Mouse (Mus musculus) gastrocnemius, postnatal 36 days (tissue): ENCODE data around the gene Kank2. TPM values are rescaled to one million over a fixed set of nuclear protein-coding genes. Genes with fewer than 3 reads are reported as not detected.
A peak's percentile ranks its signal among the peaks of the same experiment; 100 is the strongest.
"Not testable (repeated sequence)": the region's sequence is repeated elsewhere in the genome, so short reads cannot be mapped to it uniquely, and the experiment has no call there.

Experiments used
- DNase-seq, 2 experiments: peaks; one replicate each; pipeline ENCODE4 v3.0.0; 2022
- intact Hi-C: fragments of 180-260 bp; cut with DNase I; formaldehyde crosslinking; loops from one replicate; pipeline ENCODE4 v1.15.1; 2025
- total RNA-seq, 2 experiments: library from RNA; stranded (reverse); gene quantifications; 2 replicates each; pipeline ENCODE4 v1.2.3; 2021

The Kank2 gene
- total RNA-seq, 2 experiments from 2014 or later, result 12.7 to 13.3 TPM

DNA sequence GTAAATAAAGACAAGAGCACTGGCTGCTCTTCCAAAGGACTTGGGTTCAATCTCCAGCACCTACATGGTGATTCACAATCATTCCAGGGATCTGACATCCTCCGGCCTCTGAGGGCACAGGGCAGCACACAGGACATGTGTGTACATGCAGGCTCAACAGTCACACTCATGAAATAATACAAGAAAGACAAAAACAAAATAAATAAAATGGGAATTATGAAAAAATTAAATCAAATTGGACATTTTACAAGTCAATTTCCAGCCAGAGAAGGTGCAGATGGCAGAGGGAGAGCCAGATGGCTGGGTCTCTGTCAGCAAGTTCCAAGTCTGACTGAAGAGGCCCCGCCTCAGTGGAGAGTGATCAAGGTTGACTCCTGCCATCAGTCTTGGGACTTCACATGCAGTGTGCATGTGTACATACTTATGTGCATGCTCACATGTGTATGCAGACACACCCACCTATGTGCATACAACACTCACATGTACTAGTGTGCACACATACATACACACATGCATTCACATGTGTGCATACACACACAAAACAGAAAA, 20.7 kb upstream of the Kank2 start:
- intact Hi-C loops, result no loop called here
- no peak for DNase-seq

GRCm38 (mm10) chr9:21818561-21818960, 20.0 kb upstream of the Kank2 start:
- intact Hi-C loops, result no loop called here

GRCm38 (mm10) chr9:21818125-21818524, 19.6 kb upstream of the Kank2 start:
- DNase-seq, result no peak
- intact Hi-C loops, result no loop called here

More at GRCm38 (mm10) chr9:21818561-21818960, 20.0 kb upstream of the Kank2 start:
- no peak for DNase-seq

GRCm38 (mm10) chr9:21816716-21817305, 18.3 kb upstream of the Kank2 start:
- intact Hi-C loops, result no loop called here
- no peak for DNase-seq

DNA sequence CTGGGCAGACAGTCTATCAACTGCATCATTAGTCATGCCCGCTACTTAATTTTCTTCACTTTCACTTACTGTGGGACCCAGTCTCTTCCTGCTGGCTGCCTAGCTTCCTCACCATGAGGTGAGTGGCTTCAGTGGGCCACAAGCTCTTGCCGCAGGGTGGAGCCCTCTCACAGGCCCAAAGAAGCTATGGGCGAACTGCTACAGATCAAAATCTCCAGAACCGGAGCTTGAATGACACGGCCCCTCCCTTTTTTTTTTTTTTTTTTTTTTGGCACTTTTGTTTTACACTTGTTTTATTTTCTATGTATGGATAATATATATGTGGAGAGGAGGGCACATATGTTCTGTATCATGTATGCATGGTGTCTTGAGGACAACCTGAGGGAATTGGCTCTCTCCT, 12.6 kb upstream of the Kank2 start:
- no peak for DNase-seq
- intact Hi-C loops, result no loop called here

- intact Hi-C loops, result no loop called here
- DNase-seq, result no peak
Observed at GRCm38 (mm10) chr9:21808561-21808960, 10.0 kb upstream of the Kank2 start.

DNA sequence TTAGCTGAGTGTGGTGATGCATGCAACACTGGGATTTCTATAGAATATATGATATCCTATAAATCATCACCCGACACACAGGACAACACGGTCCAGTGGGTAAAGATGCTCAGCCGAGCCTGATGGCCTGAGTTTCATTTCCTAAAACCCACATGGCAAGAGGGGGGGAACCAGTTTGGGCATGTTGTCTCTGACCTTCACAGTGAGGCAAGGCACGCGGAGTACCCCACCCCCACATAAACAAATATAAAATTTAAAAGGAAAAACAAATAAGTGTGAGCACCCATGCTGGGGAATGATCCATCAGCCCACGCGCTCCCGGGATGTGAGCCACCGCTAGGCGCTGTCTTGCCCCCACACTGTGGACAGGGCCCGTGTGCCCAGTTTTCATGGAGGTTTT, 8.4 kb upstream of the Kank2 start:
- intact Hi-C loops, result no loop called here
- DNase-seq, result no peak

DNA sequence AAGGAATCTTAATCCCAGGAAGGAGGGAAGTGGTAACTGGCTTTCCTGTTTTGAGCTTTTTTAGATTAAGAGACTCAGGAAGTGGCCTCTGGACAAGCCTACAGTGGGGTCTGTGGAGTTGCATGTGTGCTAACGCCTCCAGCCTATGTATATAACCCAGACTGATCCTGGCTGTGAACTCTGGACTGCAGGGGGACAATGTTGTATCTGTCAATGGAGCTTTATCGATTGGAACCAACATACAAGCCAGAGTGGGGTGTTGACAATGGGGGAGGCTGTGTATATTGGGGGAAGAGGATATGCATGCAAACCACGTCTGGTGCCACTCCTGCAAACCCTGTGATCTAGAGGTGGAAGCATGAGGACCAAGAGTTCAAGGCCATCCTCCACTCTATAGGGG, 7.8 kb upstream of the Kank2 start:
- intact Hi-C loops, result no loop called here
- no peak for DNase-seq

- intact Hi-C loops, result loop anchor here (1.0 to 5.0 kb wide), 3 partner anchors 53 to 202 kb away; no protein-coding TSS in a partner anchor
- peak; percentile 84 for DNase-seq
Observed at GRCm38 (mm10) chr9:21803986-21804644, 5.6 kb upstream of the Kank2 start.

DNA sequence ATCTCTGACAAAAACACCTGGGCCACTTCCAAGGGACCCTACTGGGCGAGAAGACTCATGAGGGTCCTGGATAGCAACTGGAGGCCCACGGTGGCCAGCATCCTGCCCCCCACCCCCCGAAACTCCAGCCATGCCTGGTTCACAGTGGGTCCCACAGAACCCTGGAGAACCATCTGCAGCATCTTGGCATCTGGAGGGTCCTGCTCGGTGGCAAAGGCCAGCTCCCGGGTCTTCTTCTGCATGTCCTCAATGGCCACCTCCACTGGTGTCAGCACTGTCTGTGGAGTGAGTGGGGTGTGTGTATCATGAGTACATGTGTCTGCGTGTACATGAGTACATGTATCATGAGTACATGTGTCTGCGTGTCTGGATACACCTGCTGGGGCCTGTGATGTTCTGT, 3.0 kb upstream of the Kank2 start:
- intact Hi-C loops, result loop anchor here (5.0 kb wide), 2 partner anchors 104 to 199 kb away; no protein-coding TSS in a partner anchor
- DNase-seq, result no peak

DNA sequence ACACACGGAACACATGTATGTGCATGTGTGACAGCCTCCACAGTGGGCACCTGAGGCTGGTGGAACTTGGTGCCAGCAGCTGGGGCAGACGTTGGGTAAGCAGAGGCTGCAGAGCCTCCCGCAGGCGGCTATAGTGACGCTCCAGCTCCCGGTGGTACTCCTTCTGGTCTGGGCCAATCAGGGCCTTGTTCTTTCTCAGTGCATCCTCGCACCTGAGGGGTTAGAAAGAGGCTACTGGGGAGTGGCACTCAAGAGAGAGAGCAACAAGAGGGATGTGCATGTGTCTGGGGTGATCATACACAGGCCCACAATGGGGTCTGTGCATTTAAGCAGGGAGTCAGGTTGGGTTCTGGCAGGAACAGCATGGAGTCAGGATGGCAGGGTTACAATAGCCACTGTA, 2.6 kb upstream of the Kank2 start:
- intact Hi-C loops, result loop anchor here (5.0 kb wide), 2 partner anchors 104 to 199 kb away; no protein-coding TSS in a partner anchor
- DNase-seq, result no peak

- intact Hi-C loops, result no loop called here
- DNase-seq, result no peak
Observed at GRCm38 (mm10) chr9:21799010-21799350, 436 bp upstream of the Kank2 start.

- peak; percentile 76 to 77 for DNase-seq
- intact Hi-C loops, result no loop called here
Observed at GRCm38 (mm10) chr9:21797921-21798344, 611 bp downstream of the Kank2 start.

GRCm38 (mm10) chr9:21796919-21797318, 1.6 kb downstream of the Kank2 start:
- intact Hi-C loops, result no loop called here
- DNase-seq, result no peak

- DNase-seq, result no peak
- intact Hi-C loops, result no loop called here
Observed at GRCm38 (mm10) chr9:21796259-21796658, 2.3 kb downstream of the Kank2 start.

- intact Hi-C loops, result no loop called here
- no peak for DNase-seq
Observed at GRCm38 (mm10) chr9:21795579-21795978, 3.0 kb downstream of the Kank2 start.

GRCm38 (mm10) chr9:21794925-21795324, 3.6 kb downstream of the Kank2 start:
- no peak for DNase-seq
- intact Hi-C loops, result no loop called here

- intact Hi-C loops, result no loop called here
- no peak for DNase-seq
Observed at GRCm38 (mm10) chr9:21794344-21794834, 4.2 kb downstream of the Kank2 start.

- DNase-seq, intact Hi-C loops: not testable (repeated sequence)
Observed at GRCm38 (mm10) chr9:21793507-21793906, 5.0 kb downstream of the Kank2 start.

- peak; percentile 46 to 50 for DNase-seq
Observed at GRCm38 (mm10) chr9:21792644-21793043, 5.9 kb downstream of the Kank2 start.

GRCm38 (mm10) chr9:21791861-21792260, 6.7 kb downstream of the Kank2 start:
- intact Hi-C loops, result no loop called here

More at GRCm38 (mm10) chr9:21792644-21793043, 5.9 kb downstream of the Kank2 start:
- intact Hi-C loops, result no loop called here

DNA sequence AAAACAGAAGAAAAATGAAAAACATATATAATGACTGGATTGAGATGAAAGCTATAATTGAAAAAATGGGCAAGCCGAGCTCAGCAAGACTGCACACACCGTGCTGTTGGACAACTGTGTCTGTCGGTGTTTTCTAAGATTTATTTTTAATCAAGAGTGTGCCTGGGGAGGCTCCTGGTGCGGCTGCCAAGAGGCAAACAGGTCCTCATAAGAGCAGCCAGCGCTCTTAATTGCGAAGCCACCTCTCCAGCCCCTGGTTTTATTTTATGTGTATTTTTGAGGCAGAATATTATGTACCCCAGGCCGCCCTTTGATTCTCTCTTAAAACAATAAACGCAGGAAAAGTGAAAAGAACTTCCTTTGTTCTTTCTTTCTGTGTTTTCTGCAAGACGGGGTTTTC, 10.3 kb downstream of the Kank2 start:
- intact Hi-C loops, result no loop called here
- DNase-seq, result no peak

More at GRCm38 (mm10) chr9:21791861-21792260, 6.7 kb downstream of the Kank2 start:
- peak; percentile 49 to 65 for DNase-seq
